In the genomic region with DNA sequence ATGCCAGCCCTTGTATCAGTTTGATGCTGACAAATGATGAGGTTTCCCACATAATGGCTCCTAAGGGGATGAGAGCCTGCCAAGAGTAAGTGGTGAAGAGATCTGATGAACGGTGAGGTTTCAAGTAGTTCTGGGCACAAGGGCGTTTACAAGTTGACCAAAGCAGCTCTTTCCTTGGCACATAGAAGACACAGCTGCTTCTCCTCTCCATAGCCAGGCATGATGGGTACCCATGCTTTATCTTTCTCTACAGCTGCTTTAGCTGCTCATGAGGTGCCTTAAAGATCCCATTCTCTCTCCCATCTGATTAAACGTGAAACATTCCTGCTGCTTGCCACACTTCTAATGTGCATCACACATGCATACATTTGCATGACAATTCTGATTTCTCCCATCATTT, we compare ENCODE assay signal across 29 mouse cellular contexts.
"Had no signal": no experiment of that assay in that cellular context is flagged by ENCODE, and none has a peak within 500 bp of the region (broad histone marks: within the 10 kb centered on the region; RNA-seq: fewer than 3 reads in every experiment).

No protein-coding gene starts in this region.

- H3K36me3 ChIP-seq: limb, embryonic 10.5 days; limb, embryonic 12.5 days; limb, embryonic 13.5 days; limb, embryonic 15.5 days; liver, embryonic 12.5 days; liver, embryonic 13.5 days; liver, embryonic 15.5 days; lung, embryonic 15.5 days; midbrain, embryonic 10.5 days; midbrain, embryonic 12.5 days; midbrain, embryonic 13.5 days; midbrain, embryonic 15.5 days; neural tube, embryonic 12.5 days had no signal

- H3K4me3 ChIP-seq: limb, embryonic 10.5 days; limb, embryonic 12.5 days; limb, embryonic 13.5 days; limb, embryonic 15.5 days; liver, embryonic 12.5 days; liver, embryonic 13.5 days; liver, embryonic 15.5 days; lung, embryonic 15.5 days; megakaryocyte, embryonic 14.5 days; midbrain, embryonic 10.5 days; midbrain, embryonic 12.5 days; midbrain, embryonic 13.5 days; midbrain, embryonic 15.5 days; neural tube, embryonic 12.5 days had no signal

- H3K27ac ChIP-seq: limb, embryonic 10.5 days; limb, embryonic 12.5 days; limb, embryonic 13.5 days; limb, embryonic 15.5 days; liver, embryonic 12.5 days; liver, embryonic 13.5 days; liver, embryonic 14.5 days; liver, embryonic 15.5 days; lung, embryonic 15.5 days; macrophage; midbrain, embryonic 10.5 days; midbrain, embryonic 12.5 days; midbrain, embryonic 13.5 days; midbrain, embryonic 15.5 days; neural tube, embryonic 12.5 days had no signal

- H3K4me2 ChIP-seq: limb, embryonic 12.5 days; limb, embryonic 13.5 days; limb, embryonic 15.5 days; liver, embryonic 11.5 days; liver, embryonic 12.5 days; liver, embryonic 13.5 days; liver, embryonic 15.5 days; lung, embryonic 14.5 days; lung, embryonic 15.5 days; midbrain, embryonic 11.5 days; midbrain, embryonic 12.5 days; midbrain, embryonic 13.5 days; midbrain, embryonic 15.5 days; neural tube, embryonic 12.5 days had no signal

- H3K9me3 ChIP-seq: limb, embryonic 10.5 days; limb, embryonic 12.5 days; limb, embryonic 13.5 days; limb, embryonic 15.5 days; liver, embryonic 12.5 days; liver, embryonic 13.5 days; liver, embryonic 15.5 days; lung, embryonic 15.5 days; megakaryocyte, embryonic 14.5 days; midbrain, embryonic 10.5 days; midbrain, embryonic 12.5 days; midbrain, embryonic 13.5 days; midbrain, embryonic 15.5 days; neural tube, embryonic 12.5 days had no signal

- H3K9ac ChIP-seq: limb, embryonic 12.5 days; limb, embryonic 13.5 days; limb, embryonic 15.5 days; liver, embryonic 12.5 days; liver, embryonic 13.5 days; liver, embryonic 14.5 days; liver, embryonic 15.5 days; liver, postnatal 0 days; lung, embryonic 14.5 days; lung, embryonic 15.5 days; midbrain, embryonic 12.5 days; midbrain, embryonic 13.5 days; midbrain, embryonic 15.5 days; neural tube, embryonic 12.5 days had no signal

- H3K27me3 ChIP-seq: limb, embryonic 12.5 days; limb, embryonic 13.5 days; limb, embryonic 15.5 days; liver, embryonic 12.5 days; liver, embryonic 13.5 days; liver, embryonic 15.5 days; lung, embryonic 15.5 days; megakaryocyte, embryonic 14.5 days; midbrain, embryonic 12.5 days; midbrain, embryonic 13.5 days; midbrain, embryonic 15.5 days; neural tube, embryonic 12.5 days had no signal

- DNase-seq: left cerebral cortex, postnatal 4 days; liver; liver, embryonic 13.5 days; liver, postnatal 0 days; lung, adult 18-20 months; lung, adult 2 months; lung, embryonic 14.5 days; lung, postnatal 10 days; lung, postnatal 14 days; lung, postnatal 36 days; lung, postnatal 4 days; midbrain, embryonic 14.5 days had no signal

- H3K4me1 ChIP-seq: limb, embryonic 10.5 days; limb, embryonic 12.5 days; limb, embryonic 13.5 days; limb, embryonic 15.5 days; liver, embryonic 12.5 days; liver, embryonic 13.5 days; liver, embryonic 15.5 days; lung, embryonic 15.5 days; megakaryocyte, embryonic 14.5 days; midbrain, embryonic 10.5 days; midbrain, embryonic 13.5 days; midbrain, embryonic 15.5 days; neural tube, embryonic 12.5 days had no signal
